Comparison of ENCODE assay signal across 16 mouse cellular contexts in genomic region chr15:77069019-77069418, GRCm38 (mm10). TPM values are rescaled to one million over a fixed set of nuclear protein-coding genes. Genes with fewer than 3 reads are reported as not detected.
A peak's percentile ranks its signal among the peaks of the same experiment; 100 is the strongest.
DNase-seq lines count a peak whose midpoint lies in the region; ATAC-seq lines count a peak whose summit lies in the region.
"Had no signal": no experiment of that assay in that cellular context is flagged by ENCODE, and none has a peak within 500 bp of the region (broad histone marks: within the 10 kb centered on the region; RNA-seq: fewer than 3 reads in every experiment).

No protein-coding gene starts in this region.

- H3K4me3 ChIP-seq in heart, embryonic 14.5 days (ENCODE audit: control insufficient read depth in 1 of 2, insufficient read depth in 1 of 2, low read depth in 1 of 2, low read length in 2 of 2), result no peak overlapping the region
- no peak overlapping the region for H3K4me3 ChIP-seq in limb, embryonic 10.5 days
- H3K4me3 ChIP-seq: forebrain, embryonic 10.5 days; gastrocnemius, adult 2 months; liver, embryonic 13.5 days; megakaryocyte, embryonic 14.5 days had no signal

- H3K9me3 ChIP-seq in heart, embryonic 14.5 days (ENCODE audit: control insufficient read depth, low read length), result 0 out of 2 replicates have a peak, but pooled peaks cover 3% of the 10 kb centered on the region
- H3K9me3 ChIP-seq in limb, embryonic 10.5 days (replicated peaks), result no peaks in the 10 kb centered on the region
- H3K9me3 ChIP-seq: forebrain, embryonic 10.5 days; liver, embryonic 13.5 days had no signal

- no peaks in the 10 kb centered on the region for H3K36me3 ChIP-seq in heart, embryonic 14.5 days (ENCODE audit: control insufficient read depth, insufficient read depth, low read length)
- H3K36me3 ChIP-seq in limb, embryonic 10.5 days, result no peaks in the 10 kb centered on the region
- H3K36me3 ChIP-seq: forebrain, embryonic 10.5 days; liver, embryonic 13.5 days had no signal

- H3K9ac ChIP-seq in heart, embryonic 14.5 days (ENCODE audit: low read length), result no peak overlapping the region; the same call in 1 of the 2 replicates
- H3K9ac ChIP-seq: liver, embryonic 13.5 days had no signal

- no peaks in the 10 kb centered on the region for H3K27me3 ChIP-seq in heart, embryonic 14.5 days (ENCODE audit: control insufficient read depth, insufficient read depth, low read length)
- H3K27me3 ChIP-seq in limb, embryonic 10.5 days (ENCODE audit: low read depth, poor library complexity, severe bottlenecking), result no peaks in the 10 kb centered on the region

- no peak; the same call in 1 of the 2 replicates for ATAC-seq in heart, embryonic 14.5 days (ENCODE audit: insufficient number of reproducible peaks, insufficient read depth, low FRiP score, low read depth)
- ATAC-seq in erythroid progenitor cell, adult 5-6 weeks (replicated peaks; ENCODE audit: low FRiP score, poor library complexity, severe bottlenecking), result no peak
- ATAC-seq: intestine, embryonic 16.5 days had no signal

- no peak overlapping the region for H3K4me2 ChIP-seq in heart, embryonic 14.5 days (ENCODE audit: low read length)
- H3K4me2 ChIP-seq: liver, embryonic 13.5 days had no signal

- H3K4me1 ChIP-seq in heart, embryonic 14.5 days (ENCODE audit: control insufficient read depth in 2 of 2, insufficient read depth in 2 of 2, low read length in 2 of 2), result peaks cover 18 to 26% of the 10 kb centered on the region in 2 experiments
- H3K4me1 ChIP-seq in limb, embryonic 10.5 days, result peaks cover 18% of the 10 kb centered on the region
- H3K4me1 ChIP-seq: megakaryocyte, embryonic 14.5 days had no signal

- H3K27ac ChIP-seq in heart, embryonic 14.5 days (replicated peaks in 1 of 2; ENCODE audit: control insufficient read depth in 1 of 2, insufficient read depth in 1 of 2, low read depth in 2 of 2, low read length in 2 of 2), result peak overlapping the region; percentile 34 to 80
- no peak overlapping the region for H3K27ac ChIP-seq in limb, embryonic 10.5 days
- H3K27ac ChIP-seq: forebrain, embryonic 10.5 days; liver, embryonic 13.5 days had no signal

- 40% methylated on average over 3 of the region's 3 CpGs for WGBS in heart, embryonic 14.5 days
- 95% methylated on average over 3 of the region's 3 CpGs for WGBS in limb, embryonic 10.5 days

- intact Hi-C loops in heart, postnatal 14 days (cut with DNase I), result loop anchor here (5.0 kb wide), 1 partner anchor 92 kb away; no protein-coding TSS in a partner anchor
- intact Hi-C loops in heart, postnatal 10 days (cut with DNase I), result loop anchor here (2.0 to 5.0 kb wide), 3 partner anchors 30 to 92 kb away; no protein-coding TSS in a partner anchor

- DNase-seq in heart, postnatal 14 days, result no peak
- DNase-seq in lung, postnatal 36 days, result peak; percentile 32
- DNase-seq in lung, postnatal 14 days, result no peak
- peak; percentile 67 for DNase-seq in Muller cell, postnatal 12 days (ENCODE audit: inconsistent ontology term)
- peak; percentile 57 to 61 for DNase-seq in heart, postnatal 10 days
- DNase-seq in limb, embryonic 10.5 days (ENCODE audit: low spot score), result no peak
- DNase-seq: cerebellum, adult 8-10 months; kidney, postnatal 14 days; liver, embryonic 13.5 days had no signal

RNA-seq across cellular contexts. Expression of gene Mb, which starts 18.5 kb away (rescaled TPM):
- 807 and 810 TPM in 2 replicates for polyA plus RNA-seq in heart, embryonic 14.5 days (2014; fragmentation: Nextera tagmentation; extraction: Ambion mirVana)
- total RNA-seq in heart, postnatal 14 days (2021), result over 10,000 TPM; 12,884 to 13,789 TPM
- over 10,000 TPM in 1 of 2 experiments, 1,000 to 10,000 TPM in 1; 9,939 to 10,365 TPM for total RNA-seq in heart, postnatal 10 days (2021)
- not detected in 2 replicates for total RNA-seq in erythroid progenitor cell, adult 5-6 weeks (2015; ENCODE audit: low replicate concordance)
- total RNA-seq in erythroid progenitor cell, adult 5-6 weeks (2017; ENCODE audit: low replicate concordance), result not detected in 2 replicates
- polyA plus RNA-seq in limb, embryonic 10.5 days (2016; fragmentation: Nextera tagmentation; extraction: Ambion mirVana), result 0.44 and 0.60 TPM in 2 replicates

RNA-seq across cellular contexts. Expression of gene Apol6, which starts 24.5 kb away (rescaled TPM):
- polyA plus RNA-seq in heart, embryonic 14.5 days (2014; fragmentation: Nextera tagmentation; extraction: Ambion mirVana), result 0.19 TPM in 2 replicates
- 1 to 10 TPM in 1 of 2 experiments, under 1 TPM in 1; 0.66 to 2.5 TPM for total RNA-seq in heart, postnatal 14 days (2021)
- total RNA-seq in heart, postnatal 10 days (2021), result 1 to 10 TPM; 1.6 to 1.7 TPM
- total RNA-seq in erythroid progenitor cell, adult 5-6 weeks (2015; ENCODE audit: low replicate concordance), result not detected in 2 replicates
- not detected in 2 replicates for total RNA-seq in erythroid progenitor cell, adult 5-6 weeks (2017; ENCODE audit: low replicate concordance)
- polyA plus RNA-seq in limb, embryonic 10.5 days (2016; fragmentation: Nextera tagmentation; extraction: Ambion mirVana), result 0.14 TPM in 1 of 2 replicates, not detected in the other
- polyA plus RNA-seq: hindbrain, embryonic 11.5 days had no signal

Comparison
In these comparisons a context has a peak if more than half of its experiments do, and no peak if none do; other contexts are left out.
1. DNase-seq: peak in lung, postnatal 36 days (single experiment), Muller cell, postnatal 12 days (single experiment) and heart, postnatal 10 days (2 of 2); none in heart, postnatal 14 days (0 of 2), lung, postnatal 14 days (single experiment) and limb, embryonic 10.5 days (single experiment).
2. RNA of gene Mb, which starts 18.5 kb away (total RNA-seq): 12,884 to 13,789 TPM in heart, postnatal 14 days and 9,939 to 10,365 TPM in heart, postnatal 10 days; not detected in erythroid progenitor cell, adult 5-6 weeks; every median in the first group is over 1,000 times any median in the second.